Mouse (Mus musculus) heart, adult 11 months (tissue): Measurements from ENCODE around the gene Dusp1.
A peak's percentile ranks its signal among the peaks of the same experiment; 100 is the strongest.

Experiments
- DNase-seq: peaks from one replicate; pipeline ENCODE4 v3.0.0; 2022

The Dusp1 gene

DNA sequence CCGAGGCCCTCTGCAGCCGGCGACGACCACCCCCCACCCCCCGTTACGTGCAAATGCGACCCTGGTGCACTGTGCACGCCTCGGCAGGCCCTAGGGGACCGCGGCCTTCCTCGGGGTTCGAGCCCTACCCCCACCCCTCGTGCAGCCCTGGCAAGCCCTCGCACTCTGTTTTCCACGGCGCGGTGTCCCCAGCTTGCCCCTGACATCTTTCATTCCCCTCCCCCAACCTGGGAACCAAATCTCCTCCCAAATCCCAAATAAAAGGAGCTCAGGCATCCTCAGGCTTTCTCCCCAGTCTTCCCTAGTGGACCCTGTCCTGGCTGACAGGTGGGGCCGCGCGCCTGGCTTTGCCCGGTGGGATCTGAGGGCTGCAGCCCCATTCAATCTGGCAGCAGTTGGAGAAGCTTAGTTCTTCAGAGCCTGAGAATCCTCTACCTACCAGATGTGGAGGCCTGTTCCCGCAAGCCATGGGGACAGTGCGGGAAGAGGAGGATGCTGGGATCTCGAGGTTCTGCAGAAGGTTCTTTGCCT, at the start of gene Dusp1:
Gene Dusp1, minus strand, starts transcription at position 478 of the 531 bp plus-strand sequence.
- DNase-seq: no peak

DNA sequence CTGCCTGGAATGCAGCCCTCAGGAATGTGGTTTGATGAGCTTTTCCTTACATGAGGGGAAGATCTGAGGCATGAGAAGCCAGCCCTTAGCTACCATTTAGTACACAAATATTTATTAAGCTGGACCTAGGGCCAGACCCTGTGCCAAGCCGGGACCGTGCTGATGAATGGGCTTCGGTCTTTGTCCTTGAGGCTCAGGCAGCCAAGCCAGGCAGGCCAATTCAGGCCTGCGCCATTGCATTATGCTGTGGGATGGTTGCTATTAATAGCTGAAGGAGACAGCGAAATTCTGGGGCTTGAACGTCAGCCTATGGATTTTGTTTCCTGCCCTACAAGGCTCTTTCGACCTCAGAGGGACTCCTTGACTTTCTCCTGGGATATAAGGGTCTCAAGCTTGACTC, 49.4 kb upstream of the Dusp1 start:
- DNase-seq: peak; percentile 94

DNA sequence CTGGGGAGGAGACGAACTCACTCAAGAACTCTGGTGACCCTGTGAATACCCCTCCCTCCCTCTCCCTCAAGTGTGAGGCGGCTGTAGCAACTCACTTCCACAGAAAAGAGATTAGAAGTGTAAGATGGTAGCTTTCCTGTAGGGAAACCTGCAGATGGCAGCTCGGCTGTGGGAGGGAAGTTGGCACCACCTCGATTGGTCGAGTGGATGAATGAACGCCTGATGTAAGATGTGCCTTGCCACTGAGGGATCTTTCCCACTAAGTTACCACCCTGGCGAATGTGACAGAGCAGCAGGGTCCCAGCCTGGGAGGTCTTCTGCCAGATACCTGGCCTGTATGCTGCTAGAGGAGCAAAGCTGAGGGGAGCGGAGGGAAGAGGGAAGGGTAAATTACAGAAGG, 47.9 kb upstream of the Dusp1 start:
- no peak for DNase-seq

DNA sequence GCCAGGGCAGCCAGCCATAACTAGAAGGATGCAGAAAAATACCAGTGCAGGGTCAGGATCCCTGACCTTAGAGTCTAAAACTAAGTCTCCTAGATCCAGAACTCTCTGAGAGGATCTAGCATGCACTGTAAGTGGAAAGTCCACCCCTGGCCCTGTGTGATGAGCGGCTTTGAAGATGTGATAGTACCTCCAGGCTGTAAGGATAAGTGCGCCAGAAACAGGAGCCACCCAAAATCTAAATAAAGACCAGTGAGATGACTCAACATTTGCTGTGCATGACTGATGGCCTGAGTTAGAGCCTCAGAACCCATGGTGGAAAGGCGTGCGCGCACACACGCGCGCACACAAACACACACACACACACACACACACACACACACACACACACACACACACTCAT, 46.9 kb upstream of the Dusp1 start:
- DNase-seq: no peak

- DNase-seq: peak; percentile 88
Observed at GRCm38 (mm10) chr17:26608348-26608747, 46.4 kb upstream of the Dusp1 start.

- DNase-seq: peak; percentile 98
Observed at GRCm38 (mm10) chr17:26606516-26606915, 44.6 kb upstream of the Dusp1 start.

DNA sequence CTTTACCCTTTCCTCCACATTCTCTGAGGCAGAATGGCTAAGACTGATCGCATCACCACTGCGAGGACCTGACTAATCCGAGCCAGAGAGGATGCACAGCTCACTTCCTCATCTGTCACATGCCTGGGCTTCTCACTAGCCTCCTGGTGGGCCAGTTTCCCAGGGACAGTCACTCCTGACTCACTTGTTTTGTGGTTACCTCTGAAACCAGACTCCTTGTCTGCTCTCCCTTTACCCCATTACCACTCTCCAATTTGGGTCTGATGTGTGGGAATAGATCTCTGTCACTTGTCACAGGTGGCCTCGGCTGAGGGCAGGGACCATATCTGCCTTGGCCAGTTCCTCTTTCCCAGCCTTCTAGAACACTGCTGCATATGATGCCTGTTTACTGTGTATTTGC, 43.7 kb upstream of the Dusp1 start:
- DNase-seq: peak; percentile 95

DNA sequence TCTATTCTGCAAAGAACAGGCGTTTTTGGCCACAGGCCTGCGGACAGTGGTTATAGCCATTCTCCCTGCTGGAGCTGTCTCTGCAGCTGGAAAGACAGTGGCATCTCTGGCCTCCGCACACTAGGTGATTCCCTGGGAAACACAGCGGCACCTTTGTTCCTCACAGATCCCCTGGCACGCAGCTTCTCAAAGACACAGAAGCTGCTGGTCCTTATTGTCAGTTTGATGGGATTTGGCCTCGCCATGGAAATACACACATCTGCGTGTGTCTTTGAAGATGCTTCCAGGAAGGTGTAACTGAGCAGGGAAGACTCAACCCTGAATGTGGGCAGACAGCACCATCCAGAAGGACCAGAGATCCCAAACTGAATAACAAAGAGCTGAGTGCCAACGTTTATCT, 41.4 kb upstream of the Dusp1 start:
- DNase-seq: no peak

- peak; percentile 98 for DNase-seq
Observed at GRCm38 (mm10) chr17:26602371-26602885, 40.5 kb upstream of the Dusp1 start.

- peak; percentile 91 for DNase-seq
Observed at GRCm38 (mm10) chr17:26601926-26602325, 40.0 kb upstream of the Dusp1 start.

- no peak for DNase-seq
Observed at GRCm38 (mm10) chr17:26601514-26601913, 39.6 kb upstream of the Dusp1 start.

DNA sequence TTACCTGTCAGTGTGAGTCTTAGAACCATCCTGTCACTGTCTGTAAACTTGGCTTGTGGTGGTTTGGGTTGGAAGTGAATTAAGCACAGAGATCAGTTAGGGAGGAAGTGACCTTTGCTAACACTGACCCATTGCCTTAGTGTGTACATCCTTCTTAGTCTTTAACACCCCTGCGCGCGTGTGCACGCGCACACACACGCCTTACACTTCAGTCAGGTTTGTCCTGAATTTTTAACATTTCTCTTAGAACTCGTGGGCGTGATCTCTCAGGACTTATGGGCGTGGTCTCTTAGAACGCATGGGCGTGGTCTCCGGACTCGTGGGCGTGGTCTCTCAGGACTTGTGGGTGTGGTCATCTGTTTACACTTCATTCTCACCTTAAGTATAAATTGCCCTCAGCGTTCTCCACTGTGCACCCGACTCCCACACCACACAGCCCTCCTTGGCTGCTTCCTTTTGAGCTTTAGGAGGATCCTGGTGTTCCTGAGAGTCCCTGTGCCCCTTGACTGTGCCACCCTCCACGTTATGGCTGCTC, 39.1 kb upstream of the Dusp1 start:
- DNase-seq: peak; percentile 86

- DNase-seq: no peak
Observed at GRCm38 (mm10) chr17:26598845-26599244, 36.9 kb upstream of the Dusp1 start.

DNA sequence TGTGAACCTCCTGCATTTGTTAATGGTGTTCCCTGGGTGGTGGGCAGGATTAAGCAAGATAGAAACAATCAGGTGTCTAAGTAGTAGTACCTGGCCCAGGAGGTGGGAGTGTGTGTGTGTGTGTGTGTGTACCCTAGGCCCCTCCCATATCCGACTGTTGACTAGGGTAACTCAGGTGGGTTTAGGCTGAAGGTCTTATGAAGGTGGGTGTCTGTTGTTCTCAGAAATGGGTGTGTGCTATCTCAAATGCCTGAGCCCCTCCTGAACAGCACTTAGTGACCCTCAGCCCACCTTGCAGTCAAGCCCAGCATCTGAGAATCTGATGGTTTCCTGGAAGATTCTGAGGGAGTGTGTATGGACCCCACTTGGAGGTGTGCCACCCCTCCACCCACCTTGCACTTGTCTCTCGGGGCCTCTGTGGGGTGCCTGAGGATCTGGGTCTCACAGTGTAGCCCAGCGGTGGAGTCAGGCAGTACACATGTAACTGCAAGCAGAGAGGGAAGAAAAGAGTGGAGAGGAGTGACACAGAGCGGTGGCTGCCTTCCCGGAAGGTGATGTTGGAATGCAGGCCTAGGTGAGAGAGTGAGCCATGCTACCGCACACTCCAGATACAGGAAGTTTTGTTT, 35.0 kb upstream of the Dusp1 start:
- peak; percentile 94 for DNase-seq

DNA sequence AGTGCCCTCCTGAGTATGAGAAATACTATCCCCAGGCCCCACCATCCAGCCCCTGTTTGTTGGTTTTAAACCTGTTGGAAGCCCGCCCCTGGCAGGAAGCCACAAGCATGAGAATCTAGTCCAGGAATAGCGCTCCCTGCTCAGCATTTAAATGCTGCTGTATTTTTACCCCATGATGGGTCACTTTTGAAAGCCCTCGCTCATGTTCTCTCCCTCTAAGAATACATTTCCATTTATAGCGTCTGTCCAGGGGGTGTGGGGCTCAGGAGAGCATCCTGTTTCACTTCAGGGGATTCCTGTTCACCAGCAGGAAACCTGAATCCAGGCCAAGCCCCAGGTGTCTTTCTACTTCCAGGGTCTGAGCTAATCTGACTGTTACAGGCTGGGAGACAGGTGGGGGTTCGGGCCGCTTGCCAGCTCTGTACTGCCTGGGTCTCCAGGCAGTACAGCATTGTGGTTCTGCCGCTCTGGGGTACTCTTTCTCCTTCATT, 34.3 kb upstream of the Dusp1 start:
- DNase-seq: peak; percentile 99

- DNase-seq: peak; percentile 97
Observed at GRCm38 (mm10) chr17:26595448-26596167, 33.7 kb upstream of the Dusp1 start.

DNA sequence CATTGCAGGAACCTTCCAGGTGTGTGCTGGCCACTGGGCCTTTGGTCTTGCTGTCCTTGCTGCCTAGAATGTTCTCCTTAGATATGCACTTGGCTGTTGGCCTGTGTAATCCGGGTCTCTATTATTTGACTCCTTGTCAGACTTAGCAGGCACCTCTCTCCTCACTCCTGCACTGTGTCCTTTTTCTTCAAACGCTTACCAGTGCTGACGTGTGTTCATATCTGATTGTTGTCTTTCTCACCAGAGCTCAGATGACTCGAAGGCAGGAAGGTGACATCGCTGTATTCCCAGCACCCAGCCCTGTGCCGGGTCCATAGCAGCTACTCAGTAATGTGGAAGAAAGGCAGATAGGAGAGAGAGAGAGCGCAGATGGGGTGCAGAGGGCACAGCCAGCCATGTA, 33.0 kb upstream of the Dusp1 start:
- peak; percentile 92 for DNase-seq

DNA sequence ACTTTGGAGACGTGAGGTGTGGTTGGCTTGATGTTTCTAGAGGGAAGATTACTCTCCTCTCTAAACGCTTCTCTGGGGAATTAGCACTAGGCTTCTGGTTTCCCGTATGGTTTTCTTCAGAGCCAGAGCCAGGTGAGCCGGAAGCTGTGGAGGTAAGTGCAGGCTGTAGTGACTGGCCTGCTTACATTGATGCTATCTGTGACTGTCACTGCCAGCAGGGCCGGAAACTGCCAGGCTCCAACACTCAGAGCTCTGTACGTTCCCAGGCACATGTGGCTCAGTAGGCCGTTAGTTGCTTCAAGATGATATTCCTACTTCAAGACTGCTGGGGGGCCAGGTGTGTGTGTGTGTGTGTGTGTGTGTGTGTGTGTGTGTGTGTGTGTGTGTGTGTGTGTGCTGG, 32.2 kb upstream of the Dusp1 start:
- no peak for DNase-seq

DNA sequence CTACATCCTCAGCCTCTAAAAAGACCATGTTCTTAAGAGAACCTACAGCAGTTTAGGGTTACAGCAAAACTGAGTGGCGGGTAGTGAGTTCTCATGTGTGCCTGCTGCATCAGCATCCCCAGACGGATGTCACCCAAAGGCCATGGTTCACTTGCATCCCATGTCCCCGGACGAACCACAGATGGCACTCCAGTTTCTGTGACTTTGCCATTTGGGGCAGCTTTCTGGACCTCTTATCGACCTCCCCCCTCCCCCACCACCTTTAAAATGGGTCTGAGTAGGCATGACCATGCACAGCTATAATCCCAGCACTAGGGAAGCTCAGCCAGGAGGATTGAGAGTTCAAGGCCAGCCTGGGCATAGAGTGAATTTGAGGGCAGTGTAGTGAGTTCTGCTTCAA, 31.3 kb upstream of the Dusp1 start:
- no peak for DNase-seq

DNA sequence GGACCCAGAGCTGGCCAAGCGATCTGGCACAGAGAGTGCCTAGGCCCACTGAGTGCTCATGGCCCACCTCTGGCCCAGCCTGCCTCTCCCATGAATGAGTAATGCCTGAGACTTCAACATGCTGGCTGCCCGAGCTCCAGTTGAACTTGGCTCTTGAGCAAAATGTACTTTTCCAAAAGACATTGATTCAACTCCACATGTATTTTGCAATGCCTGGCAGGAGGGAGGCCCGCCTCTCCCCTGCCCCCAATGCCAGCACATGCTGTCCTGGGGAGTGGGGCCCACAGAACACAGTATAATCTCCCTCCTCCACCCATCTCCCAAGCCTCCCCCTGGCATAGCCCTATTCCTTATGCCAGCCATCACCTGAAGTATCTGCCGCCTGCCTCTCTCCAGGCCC, 30.6 kb upstream of the Dusp1 start:
- peak; percentile 98 for DNase-seq

GRCm38 (mm10) chr17:26587961-26588487, 26.1 kb upstream of the Dusp1 start:
- peak; percentile 83 for DNase-seq

- DNase-seq: peak; percentile 100
Observed at GRCm38 (mm10) chr17:26584558-26585136, 22.7 kb upstream of the Dusp1 start.

GRCm38 (mm10) chr17:26584063-26584462, 22.1 kb upstream of the Dusp1 start:
- DNase-seq: no peak
